Mouse (Mus musculus): ENCODE measurements around the gene Kcng4.

Kcng4 gene

DNA sequence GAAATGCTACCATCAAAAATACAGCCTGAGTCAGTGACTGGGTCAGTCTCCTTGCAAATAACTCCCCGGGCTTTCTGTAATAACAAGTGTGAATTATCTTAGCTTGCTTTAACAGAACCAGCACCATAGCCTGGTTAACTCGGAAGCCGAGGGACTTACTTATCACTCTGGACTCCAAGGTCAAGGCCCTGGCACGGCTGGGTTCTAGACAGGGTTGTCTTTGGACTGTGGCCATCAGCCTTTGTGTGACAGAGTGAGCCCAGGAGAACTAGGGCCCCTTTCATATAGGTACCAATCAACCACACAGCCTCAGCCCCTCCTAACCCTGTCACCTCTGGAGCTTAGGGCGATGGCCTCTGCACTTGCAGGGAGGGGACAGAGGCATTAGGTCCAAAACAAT is 5.6 kb upstream of the Kcng4 start:
- DNase-seq (ENCODE audit: low read depth, low spot score) = no peak

DNA sequence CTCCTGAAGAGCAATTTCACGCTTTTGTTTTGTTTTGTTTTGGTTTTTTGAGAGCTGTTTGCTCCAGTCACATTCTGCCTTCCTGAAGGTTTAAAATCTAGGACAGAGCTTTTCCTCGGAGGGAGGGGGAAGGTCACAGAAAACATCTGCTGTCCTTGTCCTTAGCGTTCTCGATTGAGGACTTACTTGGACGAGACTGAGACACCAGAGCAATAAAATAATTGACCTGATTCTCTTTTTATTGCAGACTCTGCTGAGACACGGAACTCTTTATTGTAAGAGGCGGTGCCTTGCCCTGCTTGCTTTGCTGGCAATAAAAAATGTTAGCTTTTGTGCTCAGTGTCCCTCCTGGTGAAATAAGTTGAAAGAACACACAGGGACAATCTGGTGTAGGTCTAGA is 4.3 kb upstream of the Kcng4 start:
- no peak for DNase-seq (ENCODE audit: low read depth, low spot score)

DNA sequence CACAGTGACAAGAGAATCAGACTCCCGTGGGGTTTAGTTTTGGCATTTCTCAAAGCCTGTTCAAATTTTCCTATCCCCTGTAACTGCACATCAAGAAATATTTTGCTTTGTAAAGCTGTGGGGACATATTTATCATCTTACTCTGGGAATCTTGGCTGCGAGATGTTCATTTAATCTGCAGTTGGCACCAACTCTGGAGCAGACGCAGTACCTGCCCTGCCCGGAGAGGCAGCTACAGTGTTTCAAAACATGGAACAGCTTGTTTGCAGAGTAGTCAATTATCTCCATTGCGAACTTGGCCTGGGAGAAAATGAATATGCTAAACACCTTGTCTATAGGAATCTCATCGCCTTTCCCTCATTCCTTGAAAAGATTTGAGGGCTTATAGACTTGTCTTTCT is 2.8 kb upstream of the Kcng4 start:
- no peak for DNase-seq (ENCODE audit: low read depth, low spot score)

DNA sequence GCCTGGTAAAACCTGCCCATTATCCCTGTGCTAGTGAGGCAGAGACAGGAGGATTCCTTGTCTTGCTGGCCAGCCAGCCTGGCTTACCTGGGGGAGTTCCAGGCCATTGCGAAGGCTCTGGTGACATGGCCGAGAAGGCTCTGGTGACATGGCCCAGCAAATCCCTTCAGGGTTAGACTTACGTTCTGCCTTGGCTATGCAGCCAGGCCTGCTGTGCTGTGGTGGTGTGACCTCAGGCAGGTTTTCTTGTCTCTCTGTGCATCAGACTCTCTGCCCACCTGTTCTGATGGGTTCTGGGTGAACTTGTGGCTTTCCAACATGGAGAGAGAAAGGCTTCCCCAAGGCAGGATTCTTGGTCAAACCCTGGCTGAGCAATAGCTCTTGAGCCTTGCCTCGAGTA is 1.9 kb upstream of the Kcng4 start:
- DNase-seq (ENCODE audit: low read depth, low spot score) = no peak

DNA sequence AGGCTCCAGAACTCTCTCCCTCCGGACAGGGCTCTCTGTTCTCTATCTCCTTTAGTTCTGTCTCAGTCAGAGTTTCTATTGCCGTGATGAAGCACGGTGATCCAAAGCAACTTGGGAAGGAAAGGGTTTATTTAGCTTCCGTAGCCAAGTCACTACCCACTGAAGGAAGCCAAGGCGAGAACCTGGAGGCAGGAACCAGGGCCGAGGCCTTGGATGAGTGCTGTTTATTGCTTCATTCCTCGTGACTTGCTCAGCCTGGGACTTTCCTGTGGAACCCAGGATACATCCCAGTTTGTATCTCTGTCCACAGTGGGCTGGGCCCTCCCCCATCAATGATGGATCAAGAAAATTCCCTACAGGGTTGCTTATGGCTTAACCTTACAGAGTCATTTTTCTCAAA is 1.3 kb upstream of the Kcng4 start:
- no peak for DNase-seq (ENCODE audit: low read depth, low spot score)

DNA sequence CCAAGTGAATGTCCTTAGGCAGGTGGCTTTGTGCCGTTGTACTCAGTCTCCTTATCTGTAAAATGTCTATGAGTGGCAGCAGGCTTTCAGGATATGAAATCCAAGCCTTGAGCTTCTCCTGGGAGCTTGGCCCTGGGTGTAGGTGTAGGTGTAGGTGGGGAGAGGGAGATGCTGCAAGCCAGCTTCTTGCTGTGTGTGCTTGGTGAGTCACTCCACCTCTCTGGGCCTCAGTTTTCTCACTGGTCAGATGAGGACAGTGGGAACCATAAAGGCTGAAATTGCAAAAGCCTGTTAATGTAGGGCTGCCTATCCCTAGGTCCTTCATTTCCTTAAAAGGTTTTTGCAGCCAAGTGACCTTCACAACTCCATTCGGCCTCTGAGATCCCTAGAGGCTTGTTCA is 478 bp upstream of the Kcng4 start:
- no peak for DNase-seq (ENCODE audit: low read depth, low spot score)

DNA sequence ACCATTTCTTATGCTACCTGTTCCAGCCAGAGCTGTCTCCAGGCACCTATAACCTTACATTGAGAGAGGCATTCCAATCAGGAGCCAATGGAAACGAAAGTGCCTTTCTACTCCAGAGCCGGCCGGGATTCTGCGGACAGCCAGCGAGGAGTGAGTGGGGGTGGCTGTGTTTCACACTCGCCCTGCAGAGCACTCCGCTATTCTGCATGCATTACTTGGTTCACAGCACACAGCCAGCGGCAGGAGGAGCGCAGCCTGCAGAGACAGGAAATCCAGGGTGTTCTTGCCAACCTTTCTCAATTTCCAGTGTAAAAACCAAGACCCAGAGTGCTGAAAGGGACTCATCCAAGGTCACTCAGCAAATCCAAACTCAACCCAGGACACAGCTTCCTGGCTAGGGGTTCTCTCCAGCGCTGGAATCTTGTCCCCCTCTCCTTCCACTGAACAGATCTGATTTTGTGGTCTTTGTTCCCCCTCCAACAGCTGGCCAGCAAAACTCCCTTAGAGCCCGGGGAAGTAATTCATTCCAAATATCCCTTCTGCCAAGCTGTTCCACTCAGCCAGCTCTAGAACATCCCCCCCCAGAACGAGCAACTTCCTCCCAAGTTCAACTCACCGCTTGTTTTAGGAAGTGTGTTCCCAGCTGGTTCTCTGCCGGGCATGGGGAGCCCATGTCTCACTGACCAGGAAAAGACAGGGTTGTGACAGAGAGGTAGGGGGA is 704 bp downstream of the Kcng4 start:
- DNase-seq (ENCODE audit: low read depth, low spot score) = no peak

DNA sequence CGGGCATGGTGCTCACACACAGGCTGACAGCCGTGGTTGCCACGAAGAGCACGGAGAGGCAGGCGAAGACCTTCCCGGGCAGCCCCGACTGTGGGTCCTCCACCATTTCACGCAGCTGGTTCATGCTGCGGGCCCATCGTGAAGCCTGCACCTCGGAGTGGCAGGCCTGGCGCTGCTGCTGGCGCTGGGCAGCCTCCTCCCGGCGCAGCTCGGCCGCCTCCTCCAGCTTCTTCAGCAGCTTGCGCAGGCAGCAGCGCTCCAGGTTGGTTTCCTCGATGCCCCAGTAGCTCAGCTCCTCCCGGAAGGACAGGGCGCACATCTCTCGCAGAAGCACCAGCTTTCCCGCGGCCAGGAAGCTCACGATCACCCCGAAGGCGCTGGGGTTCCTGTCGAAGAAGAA is 2.6 kb downstream of the Kcng4 start:
- no peak for DNase-seq (ENCODE audit: low read depth, low spot score)

DNA sequence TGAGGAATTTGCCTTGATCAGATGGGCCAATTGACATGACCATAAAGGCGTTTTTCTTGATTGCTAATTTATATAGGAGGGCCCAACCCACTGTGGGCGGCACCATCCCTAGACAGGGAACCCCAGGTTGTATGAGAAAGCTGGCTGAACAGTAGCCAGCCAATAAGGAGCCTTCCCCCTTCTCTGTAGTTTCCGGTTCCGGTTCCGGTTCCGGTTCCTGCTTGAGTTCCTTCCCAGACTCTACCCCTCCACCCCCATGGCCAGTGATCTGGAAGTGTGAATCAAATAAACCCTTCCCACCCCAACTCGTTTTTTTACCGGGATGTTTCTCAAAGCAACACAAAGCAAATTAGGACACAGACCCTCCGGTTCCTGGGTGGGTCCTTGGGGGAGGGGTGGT is 3.2 kb downstream of the Kcng4 start:
- DNase-seq (ENCODE audit: low read depth, low spot score) = no peak

DNA sequence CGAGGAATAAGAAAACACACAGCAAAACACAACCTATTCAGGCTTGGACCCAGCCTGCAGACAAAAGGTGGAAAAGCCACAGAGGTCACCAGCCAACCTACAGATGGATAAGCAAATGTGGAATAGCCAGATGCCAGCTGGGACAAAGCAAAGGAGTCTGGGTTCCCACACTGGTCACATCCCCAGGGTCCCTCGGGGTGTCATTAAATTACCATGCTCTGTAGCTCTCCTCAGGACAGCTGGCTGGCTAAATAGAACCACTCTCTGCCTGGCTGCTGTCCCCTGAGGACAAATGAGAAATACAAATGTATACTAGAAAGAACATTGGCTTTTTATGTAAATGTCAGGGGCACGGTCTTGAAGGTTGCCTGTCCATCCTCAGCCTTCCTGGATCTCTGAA is 4.6 kb downstream of the Kcng4 start:
- no peak for DNase-seq (ENCODE audit: low read depth, low spot score)

DNA sequence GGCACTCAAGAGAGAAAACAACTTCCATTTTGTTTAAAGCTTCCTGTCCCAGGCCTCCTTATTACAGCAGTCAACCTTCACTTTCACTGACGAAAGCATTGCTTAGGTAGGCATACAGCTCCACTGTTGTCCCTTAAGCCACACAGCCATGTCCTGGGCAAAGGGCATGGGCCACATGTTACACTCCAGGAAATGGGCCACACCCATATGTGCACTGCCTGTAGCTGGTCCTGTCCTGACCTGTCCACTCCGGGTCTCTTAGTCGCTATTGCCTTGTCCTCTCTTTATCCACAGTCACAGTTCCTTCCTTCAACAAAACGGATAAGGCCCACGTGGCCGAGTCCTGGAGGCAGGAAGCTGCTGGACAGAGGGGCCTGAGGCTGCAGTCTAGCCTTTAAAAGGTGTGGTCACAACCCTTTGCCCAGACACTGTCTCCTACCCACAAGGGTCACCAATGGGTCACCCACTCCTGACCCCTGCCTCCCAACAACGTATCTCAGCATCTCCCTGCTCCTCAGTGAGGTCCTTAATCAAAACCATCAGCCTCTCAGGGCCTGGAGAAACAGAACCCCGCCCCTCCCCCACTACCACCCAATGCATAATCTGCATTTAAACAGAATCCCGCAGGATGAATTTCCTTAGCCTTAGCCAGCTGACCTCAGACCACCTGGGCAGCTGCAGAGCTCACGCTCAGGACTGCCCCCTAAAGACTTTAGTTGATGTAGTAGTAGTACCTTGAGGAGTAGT is 7.7 kb downstream of the Kcng4 start:
- DNase-seq (ENCODE audit: low read depth, low spot score) = no peak

DNA sequence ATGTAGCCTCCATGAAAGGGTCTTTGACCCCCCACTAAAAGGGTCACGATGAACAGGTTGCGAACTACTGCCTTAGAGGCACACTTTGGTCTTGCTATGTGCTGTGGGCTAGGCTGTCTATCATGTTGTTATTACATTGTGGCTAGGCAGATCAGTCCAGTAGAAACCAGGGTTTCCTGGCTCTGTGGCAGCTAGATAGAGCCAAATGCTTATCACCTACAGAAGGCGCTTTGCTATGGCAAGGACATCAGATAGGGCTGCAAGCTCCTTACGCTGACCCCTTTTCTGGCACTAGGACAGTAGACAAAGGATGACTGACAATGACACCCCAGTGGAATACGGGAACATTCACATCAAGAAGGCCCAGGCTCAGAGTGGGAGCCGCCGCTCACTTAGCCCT is 8.3 kb downstream of the Kcng4 start:
- DNase-seq (ENCODE audit: low read depth, low spot score) = no peak

DNA sequence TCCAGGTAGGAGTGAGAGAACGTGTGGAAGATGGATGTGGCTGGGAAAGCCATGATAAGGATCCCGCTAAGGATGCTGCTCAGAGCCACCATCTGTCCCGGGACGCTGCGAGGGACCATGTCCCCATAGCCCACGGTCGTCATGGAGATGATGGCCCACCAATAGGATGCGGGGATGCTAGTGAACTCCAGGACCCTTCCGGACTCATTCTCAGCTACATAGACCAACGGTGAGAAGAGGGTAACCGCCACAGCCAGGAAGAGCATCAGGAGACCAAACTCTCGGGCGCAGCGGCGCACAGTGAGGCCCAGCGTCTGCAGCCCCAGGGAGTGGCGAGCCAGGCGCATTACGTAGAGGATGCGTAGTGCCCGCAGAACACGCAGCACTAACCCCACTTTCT is 9.7 kb downstream of the Kcng4 start:
- DNase-seq (ENCODE audit: low read depth, low spot score) = no peak

DNA sequence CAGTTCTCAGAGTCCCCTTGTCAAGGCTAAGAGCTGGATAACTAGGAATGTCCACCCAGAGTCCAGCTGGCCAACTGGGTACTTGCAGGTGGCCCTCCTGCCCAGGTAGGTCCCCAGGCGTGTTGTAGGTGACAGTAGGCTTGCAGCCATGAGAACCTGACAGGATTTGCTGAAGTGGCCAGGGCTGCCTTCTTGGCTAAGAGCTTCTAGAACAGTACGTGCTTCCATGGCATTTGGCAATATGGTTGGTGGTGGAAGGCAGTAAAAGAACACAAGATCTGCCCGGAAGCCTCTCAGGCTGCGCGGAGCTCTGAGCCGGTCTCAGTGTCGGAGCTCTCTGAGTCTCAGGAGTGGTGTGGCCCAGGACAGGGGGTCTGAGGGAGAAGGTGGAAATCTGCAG is 10.6 kb downstream of the Kcng4 start:
- DNase-seq (ENCODE audit: low read depth, low spot score) = no peak

DNA sequence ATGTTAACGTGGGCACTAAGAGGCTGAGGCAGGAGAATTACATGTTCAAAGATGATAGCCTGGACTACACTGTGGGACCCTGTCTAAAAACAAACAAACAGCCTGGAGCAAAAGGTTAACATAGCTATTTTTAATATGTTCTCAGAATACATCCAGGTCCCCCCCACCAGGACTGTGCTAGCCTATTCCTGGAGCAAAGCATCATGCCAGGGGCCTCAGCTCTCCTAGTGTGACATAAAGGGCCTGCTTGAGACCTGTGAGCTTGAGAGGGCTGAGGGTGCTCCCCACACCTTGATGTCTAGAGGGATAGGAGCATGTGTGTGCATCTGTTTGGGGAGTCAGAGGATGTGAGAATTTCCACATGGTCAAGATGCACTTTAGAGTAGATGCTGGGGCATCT is 11.7 kb downstream of the Kcng4 start:
- DNase-seq (ENCODE audit: low read depth, low spot score) = no peak

DNA sequence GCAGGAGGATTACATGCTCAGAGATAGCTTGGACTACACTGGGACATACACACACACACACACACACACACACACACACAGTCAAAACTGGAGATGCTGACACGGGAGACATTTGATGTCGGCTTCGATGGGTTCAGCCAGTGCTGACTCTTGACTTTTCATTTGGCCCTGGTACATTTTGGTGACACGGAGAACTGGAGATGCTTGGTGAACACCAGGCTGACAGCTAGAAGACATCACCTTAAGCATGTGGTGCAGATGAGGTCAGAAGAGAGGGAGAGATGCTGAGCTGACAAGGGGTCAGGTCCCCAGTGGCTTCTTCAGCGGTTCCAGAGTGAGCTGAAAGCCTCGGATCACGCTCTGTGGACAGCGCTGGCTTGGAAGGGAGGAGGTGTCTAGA is 12.4 kb downstream of the Kcng4 start:
- DNase-seq (ENCODE audit: low read depth, low spot score) = no peak

DNA sequence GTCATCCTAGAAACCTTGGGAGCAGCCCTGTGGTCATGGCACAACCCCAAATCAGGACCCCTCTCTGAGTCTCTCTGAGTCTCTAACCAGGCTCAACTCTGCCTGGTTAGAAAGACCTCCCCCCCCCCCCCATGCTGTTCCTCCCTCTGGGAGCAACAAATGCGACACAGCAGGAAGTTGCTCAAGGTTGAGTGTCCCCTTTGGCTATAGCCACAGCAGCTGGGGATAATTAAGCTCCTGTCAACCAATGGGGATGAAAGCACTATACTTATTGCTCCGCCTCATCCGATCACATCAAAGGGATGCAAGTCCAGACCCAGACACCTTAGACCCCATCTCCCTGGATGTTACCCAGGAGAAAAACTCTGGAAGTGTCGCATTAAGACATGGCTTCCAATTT is 12.9 kb downstream of the Kcng4 start:
- no peak for DNase-seq (ENCODE audit: low read depth, low spot score)

DNA sequence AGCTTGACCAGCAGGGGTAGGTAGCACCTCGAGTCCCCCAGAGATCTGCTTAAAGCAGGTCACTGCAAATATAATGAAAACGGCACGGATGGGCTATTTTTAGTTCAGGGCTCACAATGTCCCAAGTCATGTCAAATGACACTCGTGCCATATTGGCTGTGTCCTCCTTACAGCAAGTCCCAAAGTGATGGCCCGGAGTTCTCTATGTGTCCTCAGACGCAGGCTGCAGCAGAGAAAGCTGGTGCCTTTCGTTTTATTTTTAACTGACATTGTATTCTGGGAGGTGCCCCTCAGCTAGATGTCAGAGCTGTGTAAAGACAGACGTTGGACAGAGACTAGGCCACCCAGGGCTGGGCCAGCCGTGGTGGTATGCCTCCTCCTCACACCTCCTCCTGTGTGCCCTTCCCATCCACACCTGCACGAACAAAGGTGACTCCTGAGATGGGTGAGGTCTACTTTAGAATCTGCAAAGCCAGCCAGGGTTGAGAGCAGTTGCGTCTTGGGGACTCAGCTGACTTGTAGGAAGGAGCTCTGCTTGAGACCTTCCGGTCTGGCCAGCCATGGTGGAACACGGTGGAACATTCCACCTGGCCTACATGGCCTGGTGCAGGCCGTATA is 14.5 kb downstream of the Kcng4 start:
- DNase-seq (ENCODE audit: low read depth, low spot score) = no peak

DNA sequence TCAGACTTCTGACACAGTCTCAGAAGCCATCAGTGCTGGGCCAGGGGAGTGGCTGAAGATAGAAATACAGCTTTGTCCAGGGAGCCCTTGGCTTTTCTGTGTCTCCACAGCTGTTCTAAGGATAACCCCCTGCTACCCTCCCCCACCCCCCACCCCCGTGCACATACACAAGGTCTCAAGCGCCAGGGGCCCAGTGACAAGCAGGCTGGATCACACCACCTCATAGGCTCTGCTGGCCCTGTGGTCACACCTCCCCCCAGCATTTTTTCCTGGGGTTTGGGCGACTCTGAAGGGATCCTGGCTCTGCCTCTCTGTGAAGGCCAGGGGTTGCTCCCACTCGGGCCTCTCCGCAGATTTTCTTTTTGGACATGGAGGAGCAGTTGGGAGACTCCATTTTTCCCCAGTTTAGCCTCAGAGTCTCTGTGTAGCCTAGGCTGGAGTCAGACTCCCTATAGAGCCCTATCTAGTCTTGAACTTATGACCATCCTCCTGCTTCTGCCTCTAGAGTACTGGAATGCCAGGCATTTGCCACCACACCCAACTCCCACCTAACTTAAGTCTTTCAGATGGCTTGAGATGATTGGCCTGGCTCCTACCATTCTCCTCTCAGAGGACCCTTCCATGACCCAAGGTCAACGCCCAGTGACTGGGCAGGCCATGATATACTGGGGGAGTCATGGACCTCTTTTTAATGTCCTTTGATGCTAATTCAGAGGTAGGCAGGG is 15.2 kb downstream of the Kcng4 start:
- no peak for DNase-seq (ENCODE audit: low read depth, low spot score)

DNA sequence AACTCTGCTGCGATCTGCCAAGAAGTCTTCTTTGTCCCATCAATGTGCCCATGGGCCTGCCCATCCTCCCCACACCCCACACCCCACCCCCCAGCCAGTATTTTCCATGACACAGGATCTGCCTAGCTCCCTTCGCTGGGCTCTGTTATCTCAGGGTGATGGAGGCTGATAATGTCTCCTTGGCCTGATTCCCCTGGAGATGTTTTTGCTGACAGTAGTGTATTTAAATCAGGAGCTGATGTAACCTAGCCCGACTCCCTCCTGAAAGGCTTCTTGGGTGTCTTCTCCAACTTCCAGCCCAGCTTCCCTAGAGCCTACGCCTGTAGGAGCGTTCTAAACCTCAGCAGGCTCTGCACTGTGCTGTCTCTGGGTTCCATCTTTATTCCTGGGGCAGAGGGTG is 16.6 kb downstream of the Kcng4 start:
- no peak for DNase-seq (ENCODE audit: low read depth, low spot score)

DNA sequence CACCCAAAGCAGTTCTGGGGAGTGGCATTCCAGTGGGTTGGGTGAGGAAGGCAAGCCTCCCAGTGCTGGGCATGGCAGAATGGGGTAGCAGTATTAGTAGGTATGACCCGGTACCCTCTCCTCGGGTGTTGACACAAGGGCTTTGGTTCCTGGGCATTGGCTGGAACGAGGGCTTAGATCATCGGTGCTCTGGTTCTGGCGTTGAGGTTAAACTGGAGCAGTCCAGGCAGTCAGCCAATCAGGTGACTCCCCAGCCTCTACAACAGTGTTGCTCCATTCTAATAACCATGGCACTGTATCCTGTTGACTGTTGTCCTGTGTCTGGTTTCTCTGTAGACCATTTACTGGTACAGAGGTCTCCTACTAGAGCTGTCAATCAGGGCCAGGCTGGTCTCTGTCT is 17.9 kb downstream of the Kcng4 start:
- no peak for DNase-seq (ENCODE audit: low read depth, low spot score)

DNA sequence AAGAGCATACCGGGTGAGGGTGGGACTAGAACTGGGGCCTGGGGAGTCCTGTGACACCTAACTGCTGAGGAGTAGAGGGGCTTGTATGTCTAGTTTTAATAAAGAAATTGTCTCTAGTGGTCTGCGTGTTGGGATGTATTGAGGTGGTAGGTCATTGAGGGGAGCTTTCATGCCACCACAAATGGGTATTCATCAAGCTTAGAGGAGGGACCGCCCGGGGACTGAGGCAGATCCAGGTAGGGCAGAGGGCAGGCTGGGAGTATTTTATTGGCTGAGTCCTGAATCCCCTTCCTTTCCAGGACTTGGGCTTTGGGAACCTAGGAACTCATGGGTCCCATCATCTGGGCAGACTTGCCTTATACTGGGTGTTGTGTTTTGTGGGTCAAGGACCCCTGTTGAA is 18.7 kb downstream of the Kcng4 start:
- no peak for DNase-seq (ENCODE audit: low read depth, low spot score)

DNA sequence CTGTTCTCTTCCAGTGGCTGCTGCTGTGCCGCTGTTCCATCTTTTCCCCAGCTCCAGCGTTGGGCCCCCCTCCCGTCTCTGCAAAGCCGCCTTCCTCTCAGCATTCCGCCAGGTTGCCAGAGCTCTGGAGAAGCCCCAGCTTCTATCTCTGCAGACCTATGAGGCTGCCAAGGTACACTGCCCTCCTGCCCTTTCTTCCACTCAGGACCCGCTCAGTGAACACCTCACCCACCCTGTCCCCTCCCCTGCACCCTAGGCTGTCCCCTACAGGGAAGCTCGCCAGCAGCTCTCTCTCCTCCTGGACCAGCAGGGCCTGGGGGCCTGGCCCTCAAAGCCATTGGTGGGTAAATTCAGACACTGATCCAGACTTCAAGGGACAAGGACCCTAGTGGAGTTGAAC is 19.1 kb downstream of the Kcng4 start:
- DNase-seq (ENCODE audit: low read depth, low spot score) = no peak

Measured in embryo, embryonic 11.5 days (tissue).